8 mouse cellular contexts compared by ENCODE assay signal in the genomic region with DNA sequence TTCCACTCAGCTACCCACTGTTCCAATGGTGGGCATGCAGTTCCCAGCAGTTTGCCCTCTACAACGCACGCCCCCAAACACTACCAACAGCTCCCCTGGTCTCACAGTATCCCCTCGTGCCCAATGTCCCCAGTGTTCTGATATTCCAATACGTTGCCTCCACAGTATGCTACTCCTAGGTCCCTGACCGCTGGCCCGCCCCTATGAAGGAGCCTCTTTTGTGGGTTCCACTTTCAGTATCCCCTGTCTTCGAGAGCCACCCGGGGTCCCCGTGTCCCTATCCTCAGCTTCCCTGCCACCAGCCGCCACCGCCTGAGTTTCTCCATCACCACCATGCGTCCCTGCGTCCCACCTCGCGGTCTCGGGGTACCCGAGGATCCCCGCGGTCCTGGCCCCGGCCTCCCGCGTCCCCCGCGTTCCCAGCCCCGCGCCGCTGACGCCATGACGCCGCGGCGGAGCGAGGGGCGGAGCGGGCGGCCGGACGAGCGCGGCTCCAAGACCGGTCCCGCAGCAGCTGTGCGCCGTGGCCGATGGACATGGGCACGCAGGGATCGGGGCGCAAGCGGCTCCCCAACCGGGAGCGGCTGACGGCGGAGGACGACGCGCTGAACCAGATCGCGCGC. TPM values are rescaled to one million over a fixed set of nuclear protein-coding genes. Genes with fewer than 3 reads are reported as not detected.
A peak's percentile ranks its signal among the peaks of the same experiment; 100 is the strongest.
DNase-seq lines count a peak whose midpoint lies in the region; ATAC-seq and TF ChIP-seq lines count a peak whose summit lies in the region.

A gene (plus strand): TSS at position 470 of the 623 bp plus-strand sequence.

- peak within 1 kb of the TSS; percentile 70 for H3K27ac ChIP-seq in hindbrain, postnatal 0 days
- no peak within 1 kb of the TSS; the same call in 1 of the 2 replicates for H3K27ac ChIP-seq in limb, embryonic 14.5 days (replicated peaks; ENCODE audit: low read depth, low read length)
- H3K27ac ChIP-seq in midbrain, embryonic 15.5 days = peak within 1 kb of the TSS; percentile 64

- H3K9ac ChIP-seq in hindbrain, postnatal 0 days (replicated peaks; ENCODE audit: low read length) = peak within 1 kb of the TSS; percentile 89
- H3K9ac ChIP-seq in limb, embryonic 14.5 days (ENCODE audit: low read depth, low read length, severe bottlenecking) = peak within 1 kb of the TSS; percentile 83
- H3K9ac ChIP-seq in midbrain, embryonic 15.5 days = peak within 1 kb of the TSS; percentile 70

- 0 out of 2 replicates have a peak, but pooled peaks cover 9% of the 10 kb centered on the region for H3K4me1 ChIP-seq in hindbrain, postnatal 0 days (ENCODE audit: insufficient read depth, low read length)
- H3K4me1 ChIP-seq in limb, embryonic 14.5 days (ENCODE audit: control insufficient read depth, insufficient read depth, low read length) = peaks cover 11% of the 10 kb centered on the region; the same call in 1 of the 2 replicates
- peaks cover 21% of the 10 kb centered on the region; the same call in 1 of the 2 replicates for H3K4me1 ChIP-seq in midbrain, embryonic 15.5 days

- TF ChIP-seq POLR2A in limb, embryonic 14.5 days (IDR thresholded peaks at IDR 0.05; ENCODE audit: borderline replicate concordance, extremely low read depth, insufficient read depth, insufficient read length) = 0 out of 2 replicates have a peak, but pooled peaks have one; percentile 50

- H3K27me3 ChIP-seq in hindbrain, postnatal 0 days (ENCODE audit: insufficient read depth, low read length) = no peaks in the 10 kb centered on the region
- H3K27me3 ChIP-seq in limb, embryonic 14.5 days (ENCODE audit: control insufficient read depth, insufficient read depth, low read length) = no peaks in the 10 kb centered on the region
- no peaks in the 10 kb centered on the region for H3K27me3 ChIP-seq in midbrain, embryonic 15.5 days (replicated peaks)

- no peaks in the 10 kb centered on the region for H3K36me3 ChIP-seq in hindbrain, postnatal 0 days (ENCODE audit: insufficient read depth, low read length)
- no peaks in the 10 kb centered on the region for H3K36me3 ChIP-seq in limb, embryonic 14.5 days (ENCODE audit: control insufficient read depth, insufficient read depth, low read length)
- no peaks in the 10 kb centered on the region for H3K36me3 ChIP-seq in midbrain, embryonic 15.5 days (replicated peaks)

- no peaks in the 10 kb centered on the region for H3K9me3 ChIP-seq in hindbrain, postnatal 0 days (ENCODE audit: low read length)
- H3K9me3 ChIP-seq in limb, embryonic 14.5 days (ENCODE audit: control insufficient read depth, low read length) = no peaks in the 10 kb centered on the region
- H3K9me3 ChIP-seq in midbrain, embryonic 15.5 days = no peaks in the 10 kb centered on the region

- H3K4me3 ChIP-seq in hindbrain, postnatal 0 days (ENCODE audit: low read length) = peak within 1 kb of the TSS; percentile 81
- peak within 1 kb of the TSS; percentile 73 for H3K4me3 ChIP-seq in limb, embryonic 14.5 days (replicated peaks; ENCODE audit: low read length)
- peak within 1 kb of the TSS; percentile 73 for H3K4me3 ChIP-seq in midbrain, embryonic 15.5 days

- 2% methylated on average over 57 of the region's 59 CpGs for WGBS in hindbrain, postnatal 0 days
- WGBS in limb, embryonic 14.5 days = 2% methylated on average over 40 of the region's 59 CpGs
- WGBS in midbrain, embryonic 15.5 days = 2% methylated on average over 59 of the region's 59 CpGs

- peak within 1 kb of the TSS; percentile 99 for H3K4me2 ChIP-seq in hindbrain, postnatal 0 days (ENCODE audit: low read depth, low read length)
- H3K4me2 ChIP-seq in limb, embryonic 14.5 days (replicated peaks; ENCODE audit: low read depth, low read length, severe bottlenecking) = peak within 1 kb of the TSS; percentile 98
- H3K4me2 ChIP-seq in midbrain, embryonic 15.5 days = peak within 1 kb of the TSS; percentile 88

- intact Hi-C loops in gastrocnemius, postnatal 14 days (cut with DNase I; ENCODE audit: low total_unique reads) = no loop called here

- DNase-seq in 3T3-L1 (ENCODE audit: low read depth, low spot score) = peak; percentile 47
- peak; percentile 28 for DNase-seq in ZHBTc4 (ENCODE audit: low read depth, low spot score)
- DNase-seq in embryo, embryonic 11 days = peak; percentile 82
- DNase-seq in gastrocnemius, postnatal 14 days = peak; percentile 71
- DNase-seq in hindbrain, postnatal 0 days (ENCODE audit: low spot score) = peak; percentile 74
- DNase-seq in limb, embryonic 14.5 days (ENCODE audit: low spot score) = peak; percentile 17
- peak; percentile 56 for DNase-seq in urinary bladder, postnatal 14 days (ENCODE audit: low spot score)

- no peak for TF ChIP-seq CTCF in hindbrain, postnatal 0 days (IDR thresholded peaks at IDR 0.05; ENCODE audit: low read depth)

- ATAC-seq in hindbrain, postnatal 0 days = peak; percentile 89
- peak; percentile 87 for ATAC-seq in limb, embryonic 14.5 days (ENCODE audit: low FRiP score, low read depth)
- ATAC-seq in midbrain, embryonic 15.5 days (replicated peaks) = peak; percentile 88

RNA-seq across cellular contexts. Expression of the gene that starts here (rescaled TPM):
- total RNA-seq in gastrocnemius, postnatal 14 days (2021) = 100 to 1,000 TPM; 202 to 236 TPM
- total RNA-seq in hindbrain, postnatal 0 days (2014; rRNA removed) = 20.5 and 26.9 TPM in 2 replicates
- polyA plus RNA-seq in hindbrain, postnatal 0 days (2015; fragmentation: Nextera tagmentation; extraction: Ambion mirVana) = 37.5 and 37.8 TPM in 2 replicates
- 27.6 and 41.6 TPM in 2 replicates for polyA plus RNA-seq in limb, embryonic 14.5 days (2012; rRNA removed)
- polyA plus RNA-seq in limb, embryonic 14.5 days (2014; fragmentation: Nextera tagmentation; extraction: Ambion mirVana) = 41.6 and 44.3 TPM in 2 replicates
- polyA plus RNA-seq in midbrain, embryonic 15.5 days (2015; fragmentation: Nextera tagmentation; extraction: Ambion mirVana) = 34.3 and 38.0 TPM in 2 replicates

Comparison
In these comparisons a context has a peak if more than half of its experiments do, and no peak if none do; other contexts are left out.
1. DNase-seq: peak in every context shown above with its lines; median percentile 82 in embryo, embryonic 11 days; 74 in hindbrain, postnatal 0 days; 71 in gastrocnemius, postnatal 14 days; 56 in urinary bladder, postnatal 14 days; 47 in 3T3-L1; 28 in ZHBTc4; 17 in limb, embryonic 14.5 days.